Mouse (Mus musculus) MEL-GATA-1-ER (cell line): Measurements from ENCODE around the gene Trrap.

Experiments
- DNase-seq: peaks from one replicate; pipeline ENCODE4 v3.0.0-alpha.2; 2012; ENCODE audit warnings: low read depth; ENCODE audit errors: extremely low read depth

The Trrap gene

GRCm38 (mm10) chr5:144780654-144781053, 13.1 kb downstream of the Trrap start:
- DNase-seq: no peak

GRCm38 (mm10) chr5:144786464-144786863, 18.9 kb downstream of the Trrap start:
- no peak for DNase-seq

GRCm38 (mm10) chr5:144793374-144793773, 25.8 kb downstream of the Trrap start:
- DNase-seq: no peak

GRCm38 (mm10) chr5:144794687-144795086, 27.2 kb downstream of the Trrap start:
- DNase-seq: peak; percentile 16

GRCm38 (mm10) chr5:144797116-144797515, 29.6 kb downstream of the Trrap start:
- no peak for DNase-seq

GRCm38 (mm10) chr5:144803066-144803465, 35.5 kb downstream of the Trrap start:
- DNase-seq: no peak

GRCm38 (mm10) chr5:144804181-144804580, 36.6 kb downstream of the Trrap start:
- DNase-seq: no peak

GRCm38 (mm10) chr5:144806931-144807330, 39.4 kb downstream of the Trrap start:
- no peak for DNase-seq

GRCm38 (mm10) chr5:144828365-144829102, 61.0 kb downstream of the Trrap start:
- no peak for DNase-seq

GRCm38 (mm10) chr5:144829631-144830030, 62.1 kb downstream of the Trrap start:
- DNase-seq: no peak

GRCm38 (mm10) chr5:144831840-144832469, 64.4 kb downstream of the Trrap start:
- peak; percentile 36 for DNase-seq

- DNase-seq: peak; percentile 26
These were observed 68.6 kb downstream of the Trrap start for GRCm38 (mm10) chr5:144836100-144836499.

GRCm38 (mm10) chr5:144845352-144845751, 77.8 kb downstream of the Trrap start:
- no peak for DNase-seq

- DNase-seq: no peak
These were observed 81.2 kb downstream of the Trrap start for GRCm38 (mm10) chr5:144848735-144849134.

- DNase-seq: no peak
These were observed 82.4 kb downstream of the Trrap start for GRCm38 (mm10) chr5:144849932-144850331.

GRCm38 (mm10) chr5:144851820-144852219, 84.3 kb downstream of the Trrap start:
- DNase-seq: no peak

GRCm38 (mm10) chr5:144853931-144854330, 86.4 kb downstream of the Trrap start:
- DNase-seq: no peak

- DNase-seq: no peak
These were observed 88.4 kb downstream of the Trrap start for GRCm38 (mm10) chr5:144855936-144856335.

GRCm38 (mm10) chr5:144858527-144858926, 91.0 kb downstream of the Trrap start:
- no peak for DNase-seq

GRCm38 (mm10) chr5:144859284-144859683, 91.8 kb downstream of the Trrap start:
- DNase-seq: no peak

GRCm38 (mm10) chr5:144860913-144861312, 93.4 kb downstream of the Trrap start:
- no peak for DNase-seq

GRCm38 (mm10) chr5:144866923-144867322, 99.4 kb downstream of the Trrap start:
- no peak for DNase-seq

GRCm38 (mm10) chr5:144869466-144869865, 101.9 kb downstream of the Trrap start:
- no peak for DNase-seq
